Mouse (Mus musculus): ENCODE results near the gene Smg6.

Gene Smg6

GRCm38 (mm10) chr11:75047736-75048407, 122.2 kb downstream of the Smg6 start:
- no peak for DNase-seq (ENCODE audit: low read depth)

GRCm38 (mm10) chr11:75049146-75049545, 123.5 kb downstream of the Smg6 start:
- no peak for DNase-seq (ENCODE audit: low read depth)

- no peak for DNase-seq (ENCODE audit: low read depth)
Observed at GRCm38 (mm10) chr11:75049807-75050206, 124.2 kb downstream of the Smg6 start.

- DNase-seq (ENCODE audit: low read depth), result no peak
Observed at GRCm38 (mm10) chr11:75051239-75051638, 125.6 kb downstream of the Smg6 start.

GRCm38 (mm10) chr11:75051712-75052550, 126.3 kb downstream of the Smg6 start:
- DNase-seq (ENCODE audit: low read depth), result no peak

GRCm38 (mm10) chr11:75053020-75053419, 127.4 kb downstream of the Smg6 start:
- no peak for DNase-seq (ENCODE audit: low read depth)

GRCm38 (mm10) chr11:75053722-75054121, 128.1 kb downstream of the Smg6 start:
- DNase-seq (ENCODE audit: low read depth), result no peak

GRCm38 (mm10) chr11:75054184-75054877, 128.7 kb downstream of the Smg6 start:
- DNase-seq (ENCODE audit: low read depth), result no peak

- no peak for DNase-seq (ENCODE audit: low read depth)
Observed at GRCm38 (mm10) chr11:75054878-75055214, 129.2 kb downstream of the Smg6 start.

- DNase-seq (ENCODE audit: low read depth), result no peak
Observed at GRCm38 (mm10) chr11:75062650-75063049, 137.0 kb downstream of the Smg6 start.

- no peak for DNase-seq (ENCODE audit: low read depth)
Observed at GRCm38 (mm10) chr11:75064266-75064665, 138.6 kb downstream of the Smg6 start.

GRCm38 (mm10) chr11:75071352-75071751, 145.7 kb downstream of the Smg6 start:
- no peak for DNase-seq (ENCODE audit: low read depth)

GRCm38 (mm10) chr11:75072932-75073625, 147.5 kb downstream of the Smg6 start:
- no peak for DNase-seq (ENCODE audit: low read depth)

- no peak for DNase-seq (ENCODE audit: low read depth)
Observed at GRCm38 (mm10) chr11:75073696-75074095, 148.1 kb downstream of the Smg6 start.

- DNase-seq (ENCODE audit: low read depth), result no peak
Observed at GRCm38 (mm10) chr11:75074543-75074942, 148.9 kb downstream of the Smg6 start.

- no peak for DNase-seq (ENCODE audit: low read depth)
Observed at GRCm38 (mm10) chr11:75078616-75079015, 153.0 kb downstream of the Smg6 start.

- no peak for DNase-seq (ENCODE audit: low read depth)
Observed at GRCm38 (mm10) chr11:75083031-75083430, 157.4 kb downstream of the Smg6 start.

GRCm38 (mm10) chr11:75092159-75092558, 166.5 kb downstream of the Smg6 start:
- DNase-seq (ENCODE audit: low read depth), result no peak

GRCm38 (mm10) chr11:75092656-75093055, 167.0 kb downstream of the Smg6 start:
- DNase-seq (ENCODE audit: low read depth), result no peak

GRCm38 (mm10) chr11:75094759-75095158, 169.1 kb downstream of the Smg6 start:
- no peak for DNase-seq (ENCODE audit: low read depth)

- DNase-seq (ENCODE audit: low read depth), result no peak
Observed at GRCm38 (mm10) chr11:75102763-75103339, 177.2 kb downstream of the Smg6 start.

GRCm38 (mm10) chr11:75106614-75107013, 181.0 kb downstream of the Smg6 start:
- DNase-seq (ENCODE audit: low read depth), result no peak

Data from c-Kit-positive CD71-positive TER-119-negative erythroid progenitor cells, embryonic 14.5 days (primary cell).